Mouse (Mus musculus): ENCODE measurements at regions not wholly inside any gene's neighbourhood (a gene's known extent, or its start where the extent isn't known, plus 50 kb on each side); places are given as distances from the start of the nearest gene placed in this dataset.

DNA sequence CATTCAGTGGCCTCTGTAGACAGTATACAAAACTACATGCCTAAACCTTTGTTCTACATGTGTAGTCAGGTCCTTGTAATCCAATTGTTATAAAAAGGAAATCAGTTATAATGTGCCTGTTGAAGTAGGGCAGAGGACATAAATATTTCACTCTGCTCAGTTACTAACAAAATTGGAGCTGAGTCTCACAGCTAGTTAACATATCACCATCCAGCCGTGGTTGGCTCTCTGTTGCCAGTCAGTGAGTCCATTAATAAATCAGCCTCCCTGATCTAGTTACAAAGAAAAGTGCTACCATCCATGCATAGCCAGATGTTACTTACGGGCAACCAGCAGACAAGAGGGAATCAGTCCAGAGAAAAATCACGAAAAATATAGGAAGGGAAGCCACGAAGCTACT lies 382.8 kb downstream of the Adamts20 start:
- Histone ChIP-seq H3K27me3 (replicated peaks; ENCODE audit: control insufficient read depth, insufficient read depth, low read length) (no peaks in the 10 kb centered on the region), H3K4me3 (ENCODE audit: low read depth, low read length) (no peak overlapping the region), H3K4me1 (ENCODE audit: control insufficient read depth, insufficient read depth, low read length) (no peaks in the 10 kb centered on the region), H3K4me2 (ENCODE audit: low read length) (no peak overlapping the region), H3K36me3 (ENCODE audit: control insufficient read depth, insufficient read depth, low read length) (no peaks in the 10 kb centered on the region), H3K9me3 (replicated peaks; ENCODE audit: control insufficient read depth, low read length) (no peaks in the 10 kb centered on the region), H3K27ac (ENCODE audit: low read depth, low read length) (no peak overlapping the region), H3K9ac (ENCODE audit: low read length) (no peak overlapping the region)
- ATAC-seq (no peak), DNase-seq (ENCODE audit: low spot score) (no peak)
- 90% methylated on average over 4 of the region's 4 CpGs for WGBS

GRCm38 (mm10) chr15:94077056-94077455 lies 388.2 kb downstream of the Adamts20 start:
- H3K9ac ChIP-seq (ENCODE audit: low read length), result no peak overlapping the region
- H3K27ac ChIP-seq (ENCODE audit: low read depth, low read length), result no peak overlapping the region
- DNase-seq (ENCODE audit: low spot score) (no peak), ATAC-seq (no peak)
- no peaks in the 10 kb centered on the region for H3K36me3 ChIP-seq (ENCODE audit: control insufficient read depth, insufficient read depth, low read length)
- no peak overlapping the region for H3K4me2 ChIP-seq (ENCODE audit: low read length)
- WGBS, result 94% methylated on average over 6 of the region's 6 CpGs
- H3K27me3 ChIP-seq (replicated peaks; ENCODE audit: control insufficient read depth, insufficient read depth, low read length), result no peaks in the 10 kb centered on the region
- no peaks in the 10 kb centered on the region for H3K4me1 ChIP-seq (ENCODE audit: control insufficient read depth, insufficient read depth, low read length)
- no peaks in the 10 kb centered on the region for H3K9me3 ChIP-seq (replicated peaks; ENCODE audit: control insufficient read depth, low read length)
- no peak overlapping the region for H3K4me3 ChIP-seq (ENCODE audit: low read depth, low read length)

DNA sequence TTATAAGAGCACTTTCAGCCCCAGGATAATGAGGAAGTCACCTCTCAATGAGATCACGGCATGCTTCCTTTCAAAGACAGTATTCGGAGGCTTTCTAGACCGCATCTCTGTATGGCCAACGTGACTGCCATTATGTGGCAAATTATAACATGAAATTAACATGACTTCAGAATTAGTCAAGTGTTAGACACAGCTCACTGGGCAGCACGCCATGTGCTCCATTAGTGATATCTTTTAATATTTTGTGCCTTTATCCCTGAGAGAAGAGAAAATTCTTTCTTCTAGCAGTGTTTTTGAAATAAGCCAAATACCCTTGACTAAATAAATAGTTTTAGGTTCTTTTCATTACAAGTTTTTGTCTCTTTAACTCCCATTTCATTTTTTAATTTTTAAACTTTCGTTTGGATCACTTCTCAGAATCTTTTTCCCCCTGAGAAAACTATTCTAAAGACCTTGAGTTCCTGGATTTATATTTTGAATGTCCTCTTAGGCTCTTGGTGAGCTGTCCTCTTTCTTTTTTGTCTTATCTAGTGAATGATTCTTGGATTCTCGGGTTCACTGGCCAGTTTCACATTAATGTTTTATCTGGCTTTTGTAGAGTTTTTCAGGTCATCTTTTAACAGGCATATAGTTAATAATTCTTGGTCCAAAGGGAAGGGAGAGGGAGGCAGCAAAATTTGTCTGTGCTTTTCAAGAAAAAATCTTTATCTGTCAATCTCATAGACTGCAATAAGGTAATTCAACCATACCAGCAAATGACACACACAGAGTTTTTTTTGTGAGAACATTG lies 390.9 kb downstream of the Adamts20 start:
- Histone ChIP-seq H3K4me2 (ENCODE audit: low read length) (no peak overlapping the region), H3K9me3 (replicated peaks; ENCODE audit: control insufficient read depth, low read length) (no peaks in the 10 kb centered on the region), H3K27me3 (replicated peaks; ENCODE audit: control insufficient read depth, insufficient read depth, low read length) (no peaks in the 10 kb centered on the region), H3K4me1 (ENCODE audit: control insufficient read depth, insufficient read depth, low read length) (no peaks in the 10 kb centered on the region), H3K4me3 (ENCODE audit: low read depth, low read length) (no peak overlapping the region), H3K27ac (ENCODE audit: low read depth, low read length) (no peak overlapping the region), H3K9ac (ENCODE audit: low read length) (no peak overlapping the region), H3K36me3 (ENCODE audit: control insufficient read depth, insufficient read depth, low read length) (no peaks in the 10 kb centered on the region)
- no peak for ATAC-seq
- WGBS, result 64% methylated on average over 7 of the region's 7 CpGs
- DNase-seq (ENCODE audit: low spot score), result peak; percentile 28

DNA sequence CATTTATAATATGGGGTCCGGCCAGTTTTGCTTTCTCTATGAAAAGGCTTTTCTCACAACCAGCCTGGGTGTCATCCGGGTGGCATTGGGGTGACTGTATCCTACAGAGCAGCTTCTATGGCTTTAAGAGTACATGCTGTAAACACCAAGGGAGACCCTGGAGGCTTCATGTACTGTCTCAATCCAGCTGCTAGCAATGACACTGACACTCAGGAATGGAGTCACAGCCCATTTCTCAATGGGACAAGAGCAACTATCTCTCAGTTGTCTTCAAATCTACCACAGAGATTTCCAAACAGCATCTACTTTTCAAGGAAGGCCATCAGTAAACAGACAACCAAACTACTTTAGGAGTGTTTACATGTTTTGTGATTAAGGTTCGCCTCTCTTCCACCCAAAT lies 397.5 kb downstream of the Adamts20 start:
- Histone ChIP-seq H3K27me3 (replicated peaks; ENCODE audit: control insufficient read depth, insufficient read depth, low read length) (no peaks in the 10 kb centered on the region), H3K4me3 (ENCODE audit: low read depth, low read length) (no peak overlapping the region), H3K36me3 (ENCODE audit: control insufficient read depth, insufficient read depth, low read length) (no peaks in the 10 kb centered on the region), H3K4me2 (ENCODE audit: low read length) (no peak overlapping the region), H3K9ac (ENCODE audit: low read length) (no peak overlapping the region), H3K4me1 (ENCODE audit: control insufficient read depth, insufficient read depth, low read length) (no peaks in the 10 kb centered on the region), H3K9me3 (replicated peaks; ENCODE audit: control insufficient read depth, low read length) (no peaks in the 10 kb centered on the region), H3K27ac (ENCODE audit: low read depth, low read length) (no peak overlapping the region)
- WGBS, result 94% methylated on average over 3 of the region's 3 CpGs
- no peak for ATAC-seq
- no peak for DNase-seq (ENCODE audit: low spot score)

DNA sequence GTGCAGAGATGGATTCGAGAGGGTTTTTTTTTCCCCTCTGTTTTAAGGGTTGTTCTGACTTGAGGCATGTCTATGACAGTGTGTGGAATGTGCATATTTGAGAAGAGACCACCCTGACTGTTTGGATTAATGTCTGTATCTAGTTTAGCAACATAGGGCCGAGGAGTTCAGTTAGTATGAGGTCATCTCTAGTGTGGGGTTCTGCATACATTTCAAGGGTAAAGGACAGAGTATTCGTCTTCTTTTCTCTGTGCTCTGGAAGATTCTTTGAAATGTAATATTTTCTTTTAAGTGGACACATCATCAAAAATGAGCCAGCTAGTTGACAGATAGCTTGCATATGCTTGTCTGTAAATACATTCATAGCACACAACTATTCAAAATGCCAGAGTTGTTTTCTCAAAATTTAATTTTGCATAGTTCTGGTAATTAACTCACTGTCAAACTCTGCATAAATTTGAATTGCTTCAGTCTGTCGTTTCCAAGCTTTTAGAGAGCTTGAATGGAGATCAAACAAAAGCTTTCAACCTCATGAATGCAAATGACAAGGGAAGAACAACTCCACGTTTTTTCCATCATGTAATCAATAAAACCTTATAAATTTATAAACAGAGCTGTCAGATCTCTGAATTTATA lies 415.5 kb downstream of the Adamts20 start:
- H3K4me3 ChIP-seq (ENCODE audit: low read depth, low read length), result no peak overlapping the region
- H3K27ac ChIP-seq (ENCODE audit: low read depth, low read length), result no peak overlapping the region
- no peak overlapping the region for H3K4me2 ChIP-seq (ENCODE audit: low read length)
- no peaks in the 10 kb centered on the region for H3K9me3 ChIP-seq (replicated peaks; ENCODE audit: control insufficient read depth, low read length)
- ATAC-seq, result peak; percentile 60; the same call in 1 of the 2 replicates
- H3K27me3 ChIP-seq (replicated peaks; ENCODE audit: control insufficient read depth, insufficient read depth, low read length), result no peaks in the 10 kb centered on the region
- H3K9ac ChIP-seq (ENCODE audit: low read length), result no peak overlapping the region
- no peaks in the 10 kb centered on the region for H3K4me1 ChIP-seq (ENCODE audit: control insufficient read depth, insufficient read depth, low read length)
- no peaks in the 10 kb centered on the region for H3K36me3 ChIP-seq (ENCODE audit: control insufficient read depth, insufficient read depth, low read length)
- DNase-seq (ENCODE audit: low spot score), result peak; percentile 67
- 24% methylated on average over 5 of the region's 5 CpGs for WGBS

DNA sequence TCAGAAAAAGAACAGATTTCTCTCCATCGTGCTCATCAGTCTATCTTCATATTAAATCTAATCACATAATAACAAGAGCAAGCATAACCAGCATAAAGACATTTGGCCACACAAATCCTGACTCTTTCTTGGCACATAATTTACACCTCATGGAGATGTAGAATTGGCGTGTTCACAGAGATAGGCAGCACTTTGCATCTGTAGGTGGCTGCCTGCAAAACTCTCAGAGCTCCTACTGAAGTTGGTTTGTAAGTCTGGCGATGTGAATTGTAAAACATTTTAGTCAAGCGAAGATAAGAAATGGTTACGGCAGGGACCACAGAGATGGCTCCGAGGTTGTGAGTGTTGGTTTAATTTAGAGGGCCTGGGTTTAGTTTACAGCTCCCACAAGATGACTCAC lies 419.0 kb downstream of the Adamts20 start:
- no peaks in the 10 kb centered on the region for H3K36me3 ChIP-seq (ENCODE audit: control insufficient read depth, insufficient read depth, low read length)
- WGBS, result 94% methylated on average over 6 of the region's 6 CpGs
- no peak overlapping the region for H3K4me2 ChIP-seq (ENCODE audit: low read length)
- H3K27me3 ChIP-seq (replicated peaks; ENCODE audit: control insufficient read depth, insufficient read depth, low read length), result no peaks in the 10 kb centered on the region
- H3K27ac ChIP-seq (ENCODE audit: low read depth, low read length), result no peak overlapping the region
- H3K4me1 ChIP-seq (ENCODE audit: control insufficient read depth, insufficient read depth, low read length), result no peaks in the 10 kb centered on the region
- ATAC-seq (no peak), DNase-seq (ENCODE audit: low spot score) (no peak)
- H3K4me3 ChIP-seq (ENCODE audit: low read depth, low read length), result no peak overlapping the region
- no peak overlapping the region for H3K9ac ChIP-seq (ENCODE audit: low read length)
- 0 out of 2 replicates have a peak, but pooled peaks cover 4% of the 10 kb centered on the region for H3K9me3 ChIP-seq (replicated peaks; ENCODE audit: control insufficient read depth, low read length)

DNA sequence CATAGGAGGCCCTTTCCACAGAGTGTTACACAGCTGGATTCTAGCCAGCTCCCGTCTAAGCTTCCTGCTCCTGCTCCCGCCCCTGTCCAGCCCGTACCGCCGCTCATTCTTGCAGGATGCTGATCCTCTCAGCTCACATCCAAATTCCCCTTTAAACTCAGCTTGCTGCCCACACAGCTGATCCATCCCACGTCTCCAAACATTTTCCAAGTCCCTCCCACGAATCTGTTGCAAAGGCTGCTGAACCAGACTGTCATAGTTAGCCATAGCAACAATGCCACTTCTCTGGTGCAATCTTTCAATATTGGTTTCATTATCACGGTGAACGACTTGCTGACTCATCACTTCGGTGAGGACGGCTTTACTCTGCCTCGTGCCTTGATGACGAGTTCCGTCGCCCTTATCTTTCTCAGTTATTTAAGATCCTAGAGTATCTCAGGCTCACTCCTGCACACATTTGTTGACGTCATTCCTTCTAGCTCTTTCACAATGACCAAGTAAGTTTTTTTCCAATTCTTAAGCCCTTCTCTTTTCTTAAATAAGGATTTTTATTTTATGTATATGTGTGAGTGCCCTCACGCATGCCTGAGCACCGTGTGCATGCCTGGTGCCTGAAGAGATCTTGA lies 420.0 kb downstream of the Adamts20 start:
- no peak overlapping the region for H3K27ac ChIP-seq (ENCODE audit: low read depth, low read length)
- DNase-seq (ENCODE audit: low spot score) (no peak), ATAC-seq (no peak)
- H3K9me3 ChIP-seq (replicated peaks; ENCODE audit: control insufficient read depth, low read length), result 0 out of 2 replicates have a peak, but pooled peaks cover 4% of the 10 kb centered on the region
- no peaks in the 10 kb centered on the region for H3K4me1 ChIP-seq (ENCODE audit: control insufficient read depth, insufficient read depth, low read length)
- H3K9ac ChIP-seq (ENCODE audit: low read length), result no peak overlapping the region
- H3K4me3 ChIP-seq (ENCODE audit: low read depth, low read length), result no peak overlapping the region
- 84% methylated on average over 18 of the region's 18 CpGs for WGBS
- no peaks in the 10 kb centered on the region for H3K36me3 ChIP-seq (ENCODE audit: control insufficient read depth, insufficient read depth, low read length)
- H3K27me3 ChIP-seq (replicated peaks; ENCODE audit: control insufficient read depth, insufficient read depth, low read length), result no peaks in the 10 kb centered on the region
- no peak overlapping the region for H3K4me2 ChIP-seq (ENCODE audit: low read length)

GRCm38 (mm10) chr15:94032957-94033356 lies 432.3 kb downstream of the Adamts20 start:
- no peak overlapping the region for H3K4me3 ChIP-seq (ENCODE audit: low read depth, low read length)
- ATAC-seq (no peak; the same call in 1 of the 2 replicates), DNase-seq (ENCODE audit: low spot score) (peak; percentile 40)
- H3K4me2 ChIP-seq (ENCODE audit: low read length), result no peak overlapping the region
- WGBS, result 82% methylated on average over 2 of the region's 2 CpGs
- no peaks in the 10 kb centered on the region for H3K4me1 ChIP-seq (ENCODE audit: control insufficient read depth, insufficient read depth, low read length)
- no peaks in the 10 kb centered on the region for H3K36me3 ChIP-seq (ENCODE audit: control insufficient read depth, insufficient read depth, low read length)
- no peak overlapping the region for H3K9ac ChIP-seq (ENCODE audit: low read length)
- no peaks in the 10 kb centered on the region for H3K27me3 ChIP-seq (replicated peaks; ENCODE audit: control insufficient read depth, insufficient read depth, low read length)
- H3K27ac ChIP-seq (ENCODE audit: low read depth, low read length), result no peak overlapping the region
- no peaks in the 10 kb centered on the region for H3K9me3 ChIP-seq (replicated peaks; ENCODE audit: control insufficient read depth, low read length)

All from forebrain, embryonic 14.5 days (tissue).